Mouse (Mus musculus) midbrain, embryonic 14.5 days (tissue): Measurements from ENCODE around the gene Snx32. TPM values are rescaled to one million over a fixed set of nuclear protein-coding genes. Genes with fewer than 3 reads are reported as not detected.

Experiments
- ATAC-seq: fragments of 200-750 bp; cut with Nextera tagmentation; 2 replicates; pipeline ENCODE4 v1.8.0; 2017; ENCODE audit warnings: moderate number of reproducible peaks, moderate library complexity; ENCODE audit not compliant: low FRiP score, low TSS enrichment
- DNase-seq: peaks from one replicate; pipeline ENCODE4 v3.0.0-alpha.2; 2015
- H3K27ac ChIP-seq: fragments of 300-500 bp; sonication (generic); replicated peaks from 2 replicates; pipeline ENCODE4 v1.5.1; 2014; ENCODE audit warnings: mild to moderate bottlenecking, low read depth, low read length, moderate library complexity
- H3K27me3 ChIP-seq: fragments of 300-500 bp; sonication (generic); 2 replicates; pipeline ENCODE4 v1.6.1; 2014; ENCODE audit warnings: low read length, control low read depth, mixed read lengths; ENCODE audit not compliant: control insufficient read depth, insufficient read depth
- H3K36me3 ChIP-seq: fragments of 300-500 bp; sonication (generic); 2 replicates; pipeline ENCODE4 v1.6.1; 2014; ENCODE audit warnings: low read length, control low read depth; ENCODE audit not compliant: control insufficient read depth, insufficient read depth
- H3K4me1 ChIP-seq: fragments of 300-500 bp; sonication (generic); 2 replicates; pipeline ENCODE4 v1.6.1; 2014; ENCODE audit warnings: mild to moderate bottlenecking, antibody characterized with exemption, low read length, control low read depth; ENCODE audit not compliant: control insufficient read depth, insufficient read depth
- H3K4me2 ChIP-seq: fragments of 300-500 bp; sonication (generic); 2 replicates; pipeline ENCODE4 v1.6.1; 2014; ENCODE audit warnings: mild to moderate bottlenecking, low read length, moderate library complexity
- H3K4me3 ChIP-seq: fragments of 300-500 bp; sonication (generic); replicated peaks from 2 replicates; pipeline ENCODE4 v1.5.1; 2014; ENCODE audit warnings: low read depth, low read length
- H3K9ac ChIP-seq: fragments of 300-500 bp; sonication (generic); replicated peaks from 2 replicates; pipeline ENCODE4 v1.6.1; 2014; ENCODE audit warnings: mild to moderate bottlenecking, low read length, moderate library complexity
- H3K9me3 ChIP-seq: fragments of 300-500 bp; sonication (generic); 2 replicates; pipeline ENCODE4 v1.6.1; 2016; ENCODE audit warnings: low read length, control low read depth, mixed read lengths; ENCODE audit not compliant: control insufficient read depth
- WGBS: fragments of 180-500 bp; shearing (Covaris S2); extraction: QIAGEN DNeasy Blood & Tissue Kit; methylation state at CpG from one replicate; pipeline ENCODE4 v1.1.7; 2014; 5-methylcytosine and 5-hydroxymethylcytosine counted together
- polyA plus RNA-seq: library from polyadenylated mRNA; unstranded; fragments of >200 nt; fragmentation: Nextera tagmentation; extraction: Ambion mirVana; gene quantifications from 2 replicates; pipeline ENCODE4 v1.2.1, GENCODE M21; 2014

Snx32 gene
- polyA plus RNA-seq, 1 experiment from 2014 or later, result 89.8 TPM

DNA sequence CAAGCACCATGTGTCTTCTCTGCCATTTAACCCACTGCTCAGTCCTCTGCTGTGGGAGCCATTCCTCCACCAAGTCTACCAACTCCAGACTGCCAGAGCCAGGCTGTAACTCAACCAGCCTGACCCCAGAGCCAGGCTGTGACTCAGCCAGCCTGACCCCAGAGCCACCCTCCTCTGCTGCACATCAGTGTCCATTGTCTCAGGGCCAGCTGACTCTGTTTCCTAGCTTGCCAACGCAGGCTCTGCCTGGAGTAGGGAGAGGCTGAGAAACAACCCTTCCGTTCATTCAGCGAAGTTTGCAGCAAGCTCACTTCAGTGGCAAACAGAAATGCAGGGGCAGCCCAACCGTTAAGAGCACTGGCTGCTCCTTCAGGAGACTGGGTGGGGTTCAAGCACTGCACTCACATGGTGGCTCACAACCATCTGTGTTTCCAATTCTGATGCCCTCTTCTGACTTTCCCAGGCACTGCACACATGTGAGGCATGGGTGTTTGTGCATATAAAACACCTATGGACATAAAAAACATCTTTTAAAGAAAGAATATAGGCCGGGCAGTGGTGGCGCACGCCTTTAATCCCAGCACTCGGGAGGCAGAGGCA is 6.7 kb upstream of the Snx32 start:
- Histone ChIP-seq H3K4me3 (no peak overlapping the region), H3K27ac (no peak overlapping the region), H3K9me3 (no peaks in the 10 kb centered on the region), H3K4me1 (0 out of 2 replicates have a peak, but pooled peaks cover 2% of the 10 kb centered on the region), H3K36me3 (no peaks in the 10 kb centered on the region), H3K4me2 (no peak overlapping the region), H3K9ac (no peak overlapping the region), H3K27me3 (no peaks in the 10 kb centered on the region)
- no peak for DNase-seq
- ATAC-seq, result no peak
- 80% methylated on average over 8 of the region's 8 CpGs for WGBS

DNA sequence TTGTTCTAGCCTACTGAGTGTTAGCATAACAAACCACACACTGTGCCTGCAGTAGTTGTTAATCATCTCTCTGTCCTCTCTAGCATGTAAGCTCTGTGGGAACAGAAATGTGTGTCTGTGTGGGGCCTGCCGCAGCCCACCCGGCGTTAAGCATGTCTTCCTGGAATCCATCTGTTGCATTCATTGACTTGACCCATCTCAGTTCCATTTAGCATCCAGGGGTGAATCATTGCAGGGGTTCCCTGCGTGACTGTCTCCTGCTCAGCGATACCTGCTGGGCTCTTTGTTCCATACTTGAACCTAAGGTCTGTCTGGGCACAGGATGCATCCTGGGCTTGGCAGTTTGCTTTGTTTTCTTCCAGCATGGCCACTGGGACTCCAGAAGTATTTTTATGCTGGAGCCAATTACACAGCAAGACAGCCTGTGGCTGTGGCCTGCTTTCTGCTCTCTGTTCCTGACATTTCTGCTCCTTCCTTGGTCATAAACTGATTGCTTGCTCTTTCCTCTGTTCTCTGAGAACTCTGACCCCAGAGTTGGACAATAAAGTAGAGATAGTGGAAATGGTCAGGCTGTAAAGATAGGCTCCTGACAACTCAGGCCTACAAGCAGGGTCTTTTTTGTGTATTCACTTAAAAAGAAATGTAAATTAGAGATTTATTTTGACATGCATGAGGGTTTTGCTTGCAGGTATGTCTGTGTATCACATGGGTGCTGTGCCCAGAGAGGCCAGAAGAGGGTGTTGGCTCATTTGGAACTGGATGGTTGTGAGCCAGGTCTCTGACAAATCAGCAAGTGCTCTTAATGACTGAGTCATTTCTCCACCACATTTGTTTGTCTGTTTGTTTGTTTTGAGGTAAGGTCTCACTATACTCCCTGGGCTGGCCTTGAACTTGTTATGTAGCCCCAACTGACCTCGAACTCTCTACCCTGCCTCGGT is 5.8 kb upstream of the Snx32 start:
- H3K9ac ChIP-seq, result no peak overlapping the region
- WGBS, result 79% methylated on average over 7 of the region's 7 CpGs

DNA sequence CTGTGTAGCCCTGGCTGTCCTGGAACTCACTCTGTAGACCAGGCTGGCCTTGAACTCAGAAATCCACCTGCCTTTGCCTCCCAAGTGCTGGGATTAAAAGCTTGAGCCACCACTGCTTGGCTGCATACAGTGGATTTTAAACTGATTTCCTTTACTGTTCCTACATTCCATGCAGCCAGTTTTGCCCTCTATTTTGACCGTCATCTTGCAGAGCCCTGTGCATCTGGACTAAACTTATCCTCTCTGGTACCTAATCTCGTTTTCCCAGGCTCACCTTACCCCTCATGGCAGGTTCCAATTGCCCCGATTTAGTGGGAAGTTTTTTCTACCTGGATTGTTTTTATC is 2.6 kb upstream of the Snx32 start:
- peaks cover 16% of the 10 kb centered on the region for H3K4me1 ChIP-seq
- no peak for ATAC-seq

More for the DNA sequence above, 5.8 kb upstream of the Snx32 start:
- Histone ChIP-seq H3K4me1 (peaks cover 5% of the 10 kb centered on the region), H3K27me3 (no peaks in the 10 kb centered on the region), H3K4me2 (no peak overlapping the region), H3K9me3 (no peaks in the 10 kb centered on the region), H3K4me3 (no peak overlapping the region), H3K27ac (no peak overlapping the region), H3K36me3 (no peaks in the 10 kb centered on the region)
- ATAC-seq, result no peak
- no peak for DNase-seq

DNA sequence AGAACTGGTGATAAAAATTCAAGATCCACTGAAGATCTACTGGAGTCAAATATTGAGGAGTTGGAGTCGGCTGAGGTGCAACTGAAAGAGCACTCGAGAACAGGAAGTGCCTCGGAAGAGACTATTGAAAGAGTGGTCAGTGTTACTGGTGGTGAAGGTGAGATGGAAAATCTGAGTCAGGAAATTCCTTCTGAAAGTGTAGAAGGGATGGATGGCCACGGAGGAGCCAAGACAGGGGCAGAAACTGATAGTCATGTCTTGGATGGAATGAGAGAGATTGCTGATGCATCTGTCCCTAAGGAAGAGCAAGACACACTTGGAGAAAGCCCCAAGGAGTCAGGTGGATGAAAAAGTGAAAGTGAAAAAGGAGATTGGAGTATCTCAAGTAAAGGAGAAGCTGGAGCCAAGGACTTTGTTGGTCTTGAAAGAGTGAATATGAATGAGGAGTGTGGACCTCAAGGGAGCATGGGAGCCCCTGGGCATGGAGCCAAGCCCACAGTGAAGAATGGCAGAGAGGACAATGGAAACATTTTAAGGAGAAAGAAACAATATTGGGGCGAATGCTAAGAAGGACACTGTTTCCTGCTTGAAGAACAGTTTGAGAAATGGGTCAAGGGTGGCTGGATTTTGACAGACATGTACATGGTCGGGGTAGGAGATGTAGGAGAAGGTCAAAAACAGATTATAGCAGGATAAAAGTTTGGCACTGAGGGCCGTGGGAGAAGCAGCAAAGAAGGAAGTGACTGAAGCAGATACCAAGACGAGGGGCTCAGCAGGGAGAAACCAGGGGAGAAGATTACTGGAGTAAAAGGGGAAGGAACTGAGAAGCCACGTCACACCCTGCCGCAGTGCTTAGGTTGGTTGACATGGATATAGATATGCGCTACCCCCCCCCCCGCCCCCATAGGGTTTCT is 2.0 kb upstream of the Snx32 start:
- no peaks in the 10 kb centered on the region for H3K9me3 ChIP-seq
- no peaks in the 10 kb centered on the region for H3K27me3 ChIP-seq
- H3K4me1 ChIP-seq, result peaks cover 16% of the 10 kb centered on the region
- no peak for DNase-seq
- H3K4me3 ChIP-seq, result no peak overlapping the region
- no peak overlapping the region for H3K4me2 ChIP-seq
- no peak overlapping the region for H3K27ac ChIP-seq
- no peak overlapping the region for H3K9ac ChIP-seq
- ATAC-seq, result no peak
- no peaks in the 10 kb centered on the region for H3K36me3 ChIP-seq
- 85% methylated on average over 12 of the region's 12 CpGs for whole genome bisulfite sequencing

More for the DNA sequence above, 2.6 kb upstream of the Snx32 start:
- Histone ChIP-seq H3K4me2 (no peak overlapping the region), H3K4me3 (no peak overlapping the region), H3K27ac (no peak overlapping the region), H3K27me3 (no peaks in the 10 kb centered on the region), H3K9me3 (no peaks in the 10 kb centered on the region), H3K9ac (no peak overlapping the region), H3K36me3 (no peaks in the 10 kb centered on the region)
- WGBS, result 91% methylated on average over 3 of the region's 3 CpGs
- no peak for DNase-seq

DNA sequence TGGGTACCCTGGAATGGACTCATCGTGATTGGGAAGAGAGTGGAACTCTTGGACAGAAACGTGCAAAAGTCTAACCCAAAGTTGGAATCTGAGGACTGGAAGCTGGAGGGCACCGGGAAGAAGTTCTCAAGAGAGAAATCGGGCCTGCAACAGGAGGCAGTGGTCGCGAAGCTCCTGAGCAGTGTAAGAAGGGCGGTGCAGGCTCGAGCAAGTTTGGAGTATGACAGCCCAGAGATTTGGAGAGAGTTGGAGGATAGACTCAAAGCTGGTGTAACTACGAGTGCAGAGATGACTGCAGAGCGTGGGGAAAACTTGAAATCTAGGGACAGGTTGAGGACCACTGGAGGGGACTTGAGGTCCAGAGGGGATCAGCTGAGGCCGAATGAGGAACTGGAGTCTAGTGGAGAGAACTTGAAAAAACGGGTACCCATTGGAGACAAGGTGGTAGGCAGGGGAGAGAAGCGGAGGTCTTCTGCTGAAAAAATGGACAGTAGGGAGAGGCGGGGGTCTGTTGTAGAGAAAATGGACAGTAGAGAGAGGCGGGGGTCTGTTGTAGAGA is 815 bp upstream of the Snx32 start:
- Histone ChIP-seq H3K4me2 (peak overlapping the region; percentile 66), H3K27me3 (no peaks in the 10 kb centered on the region), H3K36me3 (no peaks in the 10 kb centered on the region), H3K9ac (peak overlapping the region; percentile 59), H3K27ac (peak overlapping the region; percentile 80), H3K4me1 (peaks cover 16% of the 10 kb centered on the region), H3K9me3 (no peaks in the 10 kb centered on the region), H3K4me3 (peak overlapping the region; percentile 56)
- ATAC-seq (no peak), DNase-seq (no peak)
- 54% methylated on average over 15 of the region's 15 CpGs for WGBS

DNA sequence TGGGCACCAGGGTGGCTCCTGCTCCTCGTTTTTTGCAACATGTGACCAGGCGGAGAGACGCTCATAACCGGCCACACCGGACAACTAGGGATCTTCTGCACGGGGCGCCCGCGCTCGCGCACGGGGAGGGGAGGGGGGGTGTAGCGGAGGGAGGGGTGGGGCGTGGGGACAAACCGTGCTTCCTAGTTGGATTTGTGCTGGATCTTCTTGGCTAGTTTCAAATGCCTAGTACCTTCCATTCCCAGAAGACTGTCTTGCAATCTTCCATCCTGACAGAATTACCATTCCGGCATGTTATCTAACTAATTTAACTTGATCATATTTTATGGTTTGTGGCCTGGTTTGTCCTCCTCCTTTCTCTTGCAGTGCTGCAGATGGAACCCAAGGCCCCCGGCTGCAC is 6.7 kb downstream of the Snx32 start, which contains the start of gene 1700020D05Rik:
Gene 1700020D05Rik (minus strand): TSS at position 101 of the 400 bp plus-strand sequence.
- 61% methylated on average over 17 of the region's 17 CpGs for WGBS
- Histone ChIP-seq H3K4me2 (no peak within 1 kb of the TSS), H3K4me3 (no peak within 1 kb of the TSS), H3K27ac (no peak within 1 kb of the TSS), H3K9me3 (no peaks in the 10 kb centered on the region), H3K36me3 (peaks cover 17% of the 10 kb centered on the region; the same call in 1 of the 2 replicates), H3K27me3 (no peaks in the 10 kb centered on the region), H3K4me1 (no peaks in the 10 kb centered on the region), H3K9ac (no peak within 1 kb of the TSS)
- DNase-seq (no peak), ATAC-seq (no peak)

DNA sequence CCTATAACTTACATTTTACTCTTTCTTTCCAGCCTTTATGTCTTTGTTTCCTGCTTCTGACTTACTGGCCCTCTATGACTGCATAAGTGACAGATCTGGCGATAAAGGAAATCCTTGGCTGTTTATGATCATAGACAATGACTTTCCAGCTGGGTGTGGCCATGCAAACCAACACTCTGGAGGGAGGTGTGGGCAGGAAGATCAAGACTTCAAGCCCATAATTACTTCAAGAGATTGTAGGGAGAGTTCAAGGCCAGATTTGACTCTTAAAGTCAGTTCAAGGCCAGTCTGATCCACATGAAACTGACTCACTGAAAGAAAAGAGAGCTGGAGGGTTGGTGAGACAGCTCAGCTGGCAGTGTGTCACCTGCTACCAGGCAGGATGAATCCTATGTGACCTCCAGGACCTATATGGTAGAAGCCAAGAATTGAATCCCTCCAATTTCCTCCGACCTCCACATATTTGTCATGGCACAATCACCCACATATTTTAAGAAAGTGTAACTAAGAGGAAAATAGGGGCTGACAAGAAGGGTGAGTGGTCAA is 9.9 kb downstream of the Snx32 start:
- WGBS, result 96% methylated on average over 2 of the region's 2 CpGs
- Histone ChIP-seq H3K9ac (no peak overlapping the region), H3K36me3 (peaks cover 48% of the 10 kb centered on the region), H3K4me3 (no peak overlapping the region), H3K4me1 (no peaks in the 10 kb centered on the region), H3K4me2 (no peak overlapping the region), H3K9me3 (no peaks in the 10 kb centered on the region), H3K27me3 (no peaks in the 10 kb centered on the region), H3K27ac (no peak overlapping the region)
- ATAC-seq (no peak), DNase-seq (no peak)

DNA sequence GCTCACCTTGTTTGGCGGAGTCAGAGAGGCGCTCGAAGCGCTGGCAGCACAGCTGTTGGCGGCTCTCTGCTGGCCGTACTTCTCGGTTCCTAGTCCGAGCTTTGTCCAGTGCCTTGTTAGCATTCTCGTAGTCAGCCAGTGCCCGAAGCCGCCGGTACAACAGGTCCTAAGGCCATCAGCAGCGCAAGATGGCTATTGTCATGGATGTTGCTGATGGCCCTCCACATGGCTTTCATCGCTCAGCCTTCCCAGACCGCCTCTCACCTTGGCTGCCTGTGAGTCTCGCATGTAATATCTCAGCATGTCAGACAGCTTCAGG is 14.3 kb downstream of the Snx32 start:
- WGBS, result 87% methylated on average over 16 of the region's 16 CpGs
- Histone ChIP-seq H3K9ac (no peak overlapping the region), H3K4me2 (no peak overlapping the region), H3K36me3 (peaks cover 65% of the 10 kb centered on the region), H3K9me3 (no peaks in the 10 kb centered on the region), H3K27me3 (no peaks in the 10 kb centered on the region), H3K4me1 (peaks cover 8% of the 10 kb centered on the region), H3K27ac (no peak overlapping the region), H3K4me3 (no peak overlapping the region)
- no peak for ATAC-seq
- no peak for DNase-seq
